Mouse (Mus musculus) gastrocnemius, postnatal 4 days (tissue): Measurements from ENCODE around the gene Hsdl1. TPM values are rescaled to one million over a fixed set of nuclear protein-coding genes. Genes with fewer than 3 reads are reported as not detected.

Experiments used
- DNase-seq, 2 experiments: peaks; one replicate each; pipeline ENCODE4 v3.0.0; 2021 to 2022; ENCODE audit warnings: low spot score in 2 of 2, mixed read lengths in 2 of 2
- total RNA-seq, 2 experiments: library from RNA; stranded (reverse); gene quantifications; 2 replicates each; pipeline ENCODE4 v1.2.3; 2021

The Hsdl1 gene
- total RNA-seq, 2 experiments from 2014 or later = 17.9 to 19.3 TPM

- DNase-seq = no peak
Observed at GRCm38 (mm10) chr8:119580441-119581161, 5.6 kb upstream of the Hsdl1 start.

- no peak for DNase-seq
Observed at GRCm38 (mm10) chr8:119579096-119579495, 4.1 kb upstream of the Hsdl1 start.

GRCm38 (mm10) chr8:119575366-119575726 lies 363 bp upstream of the Hsdl1 start:
- no peak for DNase-seq

GRCm38 (mm10) chr8:119572411-119572810 lies 2.6 kb downstream of the Hsdl1 start:
- no peak for DNase-seq

GRCm38 (mm10) chr8:119571135-119571534 lies 3.8 kb downstream of the Hsdl1 start:
- no peak for DNase-seq

- DNase-seq = no peak
Observed at GRCm38 (mm10) chr8:119569881-119570280, 5.1 kb downstream of the Hsdl1 start.

GRCm38 (mm10) chr8:119568951-119569350 lies 6.0 kb downstream of the Hsdl1 start:
- no peak for DNase-seq

- DNase-seq = no peak
Observed at GRCm38 (mm10) chr8:119568251-119568650, 6.7 kb downstream of the Hsdl1 start.

GRCm38 (mm10) chr8:119566367-119566766 lies 8.6 kb downstream of the Hsdl1 start:
- no peak for DNase-seq

- no peak for DNase-seq
Observed at GRCm38 (mm10) chr8:119563849-119564251, 11.1 kb downstream of the Hsdl1 start.

- no peak for DNase-seq
Observed at GRCm38 (mm10) chr8:119559402-119559720, 15.6 kb downstream of the Hsdl1 start.

GRCm38 (mm10) chr8:119558603-119559401 lies 16.2 kb downstream of the Hsdl1 start, which contains the start of gene Mbtps1:
Mbtps1 (minus strand) TSS chr8:119558735.
- DNase-seq = peak; percentile 97 to 98

- peak; percentile 69 to 87 for DNase-seq
Observed at GRCm38 (mm10) chr8:119557821-119558602, 17.0 kb downstream of the Hsdl1 start.

- no peak for DNase-seq
Observed at GRCm38 (mm10) chr8:119557132-119557531, 17.9 kb downstream of the Hsdl1 start.

- no peak for DNase-seq
Observed at GRCm38 (mm10) chr8:119555861-119556260, 19.1 kb downstream of the Hsdl1 start.

GRCm38 (mm10) chr8:119552967-119553366 lies 22.0 kb downstream of the Hsdl1 start:
- no peak for DNase-seq

GRCm38 (mm10) chr8:119548560-119549113 lies 26.3 kb downstream of the Hsdl1 start:
- no peak for DNase-seq

- no peak for DNase-seq
Observed at GRCm38 (mm10) chr8:119547019-119547691, 27.8 kb downstream of the Hsdl1 start.

- no peak for DNase-seq
Observed at GRCm38 (mm10) chr8:119545791-119546190, 29.2 kb downstream of the Hsdl1 start.

- DNase-seq = no peak
Observed at GRCm38 (mm10) chr8:119545180-119545579, 29.8 kb downstream of the Hsdl1 start.

- no peak for DNase-seq
Observed at GRCm38 (mm10) chr8:119544606-119545005, 30.4 kb downstream of the Hsdl1 start.
